Mouse (Mus musculus) thymus, adult 2 months (tissue): ENCODE data around the gene Tet1. TPM values are rescaled to one million over a fixed set of nuclear protein-coding genes. Genes with fewer than 3 reads are reported as not detected.
"Not testable (repeated sequence)": the region's sequence is repeated elsewhere in the genome, so short reads cannot be mapped to it uniquely, and the experiment has no call there.

Experiments used
- DNase-seq: peaks from one replicate; pipeline ENCODE4 v3.0.0; 2021
- H3K27ac ChIP-seq: fragments of 200-500 bp; 2 replicates; pipeline ENCODE4 v1.5.1; 2012; ENCODE audit warnings: low read length, control low read depth; ENCODE audit not compliant: control insufficient read depth, insufficient read depth
- H3K27me3 ChIP-seq: fragments of 200-500 bp; 2 replicates; pipeline ENCODE4 v1.6.1; 2012; ENCODE audit warnings: mild to moderate bottlenecking, low read length, moderate library complexity, mixed read lengths; ENCODE audit not compliant: control insufficient read depth, insufficient read depth
- H3K36me3 ChIP-seq: fragments of 200-500 bp; 2 replicates; pipeline ENCODE4 v1.6.1; 2012; ENCODE audit warnings: mild to moderate bottlenecking, low read length, moderate library complexity; ENCODE audit not compliant: control insufficient read depth, insufficient read depth
- H3K4me1 ChIP-seq: fragments of 200-500 bp; replicated peaks from 2 replicates; pipeline ENCODE4 v1.6.1; 2012; ENCODE audit warnings: low read length; ENCODE audit not compliant: control insufficient read depth, insufficient read depth
- H3K4me3 ChIP-seq: fragments of 200-500 bp; 2 replicates; pipeline ENCODE4 v1.5.1; 2012; ENCODE audit warnings: mild to moderate bottlenecking, low read length, control low read depth, moderate library complexity; ENCODE audit not compliant: control insufficient read depth, insufficient read depth
- CTCF ChIP-seq: fragments of 200-500 bp; IDR thresholded peaks from 2 replicates; pipeline ENCODE4 v1.5.1; 2012; ENCODE audit warnings: mild to moderate bottlenecking, control low read depth, low read length, moderate library complexity, borderline replicate concordance; ENCODE audit not compliant: control insufficient read depth, poor library complexity, insufficient read depth; ENCODE audit errors: extremely low read depth
- POLR2A ChIP-seq: fragments of 200-500 bp; IDR thresholded peaks from 2 replicates; pipeline ENCODE4 v1.6.1; 2012; ENCODE audit warnings: mild to moderate bottlenecking, low read length, control low read depth, moderate library complexity; ENCODE audit not compliant: control insufficient read depth, poor library complexity, insufficient read depth; ENCODE audit errors: extremely low read depth
- WGBS: fragments of 180-500 bp; shearing (Covaris S2); methylation state at CpG from one replicate; pipeline ENCODE4 v1.1.7; 2018; 5-methylcytosine and 5-hydroxymethylcytosine counted together
- polyA plus RNA-seq: library from polyadenylated mRNA; depleted of rRNA; stranded (reverse); fragments of >200 nt; gene quantifications from 2 replicates; pipeline ENCODE4 v1.2.3, GENCODE M21; 2012; rRNA removed

The Tet1 gene
- 5.7 and 6.7 TPM in 2 replicates for polyA plus RNA-seq

GRCm38 (mm10) chr10:62908896-62909295, at the start of gene Tet1:
Tet1 (minus strand) TSS chr10:62908996.
- DNase-seq, H3K27ac ChIP-seq, H3K27me3 ChIP-seq, H3K36me3 ChIP-seq, H3K4me1 ChIP-seq, H3K4me3 ChIP-seq: not testable (repeated sequence)
- no CpG with 5 or more reads among the region's 1 CpGs for WGBS

GRCm38 (mm10) chr10:62948551-62948950, 39.8 kb upstream of the Tet1 start:
- 0 out of 2 replicates have a peak, but pooled peaks cover 3% of the 10 kb centered on the region for H3K4me1 ChIP-seq
- no peaks in the 10 kb centered on the region for H3K27me3 ChIP-seq
- no peaks in the 10 kb centered on the region; the same call in 1 of the 2 replicates for H3K36me3 ChIP-seq
- WGBS, result 83% methylated on average over 7 of the region's 7 CpGs
- no peak overlapping the region for H3K4me3 ChIP-seq
- no peak overlapping the region for H3K27ac ChIP-seq
- TF ChIP-seq POLR2A (no peak), CTCF (no peak)
- no peak for DNase-seq

DNA sequence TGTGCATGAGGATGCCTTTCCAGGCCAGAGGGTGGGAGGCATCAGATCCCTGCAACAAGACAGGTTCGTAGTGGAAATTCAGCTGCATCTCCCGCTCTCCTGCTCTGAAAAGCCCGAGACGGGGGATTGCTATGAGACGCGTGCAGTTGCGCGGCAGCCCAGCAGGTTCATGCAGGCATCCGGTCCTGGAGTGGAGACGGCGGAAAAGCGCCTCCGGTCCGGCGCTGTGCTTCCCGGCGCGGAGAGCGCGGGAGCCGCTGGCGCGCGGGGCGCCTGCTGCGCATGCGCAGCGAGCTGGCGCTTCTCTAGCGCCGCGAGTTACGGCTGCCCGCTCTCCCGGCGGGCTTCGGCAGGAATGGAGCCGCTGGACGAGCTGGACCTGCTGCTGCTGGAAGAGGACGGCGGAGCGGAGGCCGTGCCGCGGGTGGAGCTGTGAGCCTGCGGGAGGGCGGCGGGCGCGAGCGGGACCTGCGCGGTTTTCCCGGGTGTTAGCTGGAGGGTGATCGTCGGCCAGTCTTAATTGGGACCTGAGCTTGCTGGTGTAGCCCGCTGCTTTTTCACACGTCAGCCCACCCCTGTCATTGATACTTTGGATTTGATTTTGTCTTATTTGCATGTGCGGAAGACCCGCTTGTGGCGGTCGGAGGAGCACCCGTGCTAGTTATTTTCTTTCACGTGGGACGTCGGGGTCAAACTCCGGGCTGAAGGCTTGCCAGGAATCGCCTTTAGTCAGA, 38.1 kb upstream of the Tet1 start, which contains the start of gene Dna2:
Dna2 (plus strand) TSS at position 289 of the 734 bp plus-strand sequence.
- DNase-seq, result peak; percentile 66
- no peak within 1 kb of the TSS for H3K27ac ChIP-seq
- H3K27me3 ChIP-seq, result no peaks in the 10 kb centered on the region
- peak within 1 kb of the TSS; percentile 52 for H3K4me3 ChIP-seq
- WGBS, result under 1% methylated on average over 68 of the region's 68 CpGs
- no peaks in the 10 kb centered on the region; the same call in 1 of the 2 replicates for H3K36me3 ChIP-seq
- H3K4me1 ChIP-seq, result 0 out of 2 replicates have a peak, but pooled peaks cover 3% of the 10 kb centered on the region
- peak; percentile 43; the same call in 1 of the 2 replicates for TF ChIP-seq POLR2A
- TF ChIP-seq CTCF, result peak; percentile 48; the same call in 1 of the 2 replicates

DNA sequence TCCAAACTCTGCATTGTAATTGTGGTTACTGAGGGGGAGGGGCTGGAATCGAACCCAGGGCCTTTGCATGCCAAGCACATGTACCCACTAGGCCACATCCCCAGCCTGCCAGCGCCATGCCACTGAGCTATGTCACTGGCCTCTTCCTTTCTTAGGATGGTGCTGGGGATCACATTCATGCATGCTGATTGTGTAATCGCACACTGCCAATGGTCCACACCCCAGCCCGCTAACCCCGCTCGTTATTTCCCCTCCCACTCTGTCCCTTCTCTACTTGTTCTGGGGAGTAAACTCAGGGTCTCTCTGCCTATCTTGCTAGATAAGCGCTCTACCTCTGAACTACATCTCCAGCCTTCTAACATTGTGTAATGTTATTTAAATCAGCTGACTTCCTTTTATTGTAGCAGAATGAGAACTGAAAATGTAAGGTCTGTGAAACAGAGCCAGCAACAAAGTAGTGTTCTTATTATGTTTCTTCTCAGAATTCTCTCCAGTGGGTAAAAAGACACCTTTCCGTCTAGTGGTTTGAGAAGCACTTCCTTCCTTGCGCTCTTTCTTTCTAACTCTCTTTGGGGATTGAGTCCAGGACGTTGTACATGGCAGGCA, 36.3 kb upstream of the Tet1 start:
- H3K27ac ChIP-seq, result no peak overlapping the region
- TF ChIP-seq POLR2A (no peak), CTCF (no peak)
- no peak overlapping the region for H3K4me3 ChIP-seq
- H3K36me3 ChIP-seq, result no peaks in the 10 kb centered on the region; the same call in 1 of the 2 replicates
- DNase-seq, result no peak
- no peaks in the 10 kb centered on the region for H3K27me3 ChIP-seq
- H3K4me1 ChIP-seq, result 0 out of 2 replicates have a peak, but pooled peaks cover 3% of the 10 kb centered on the region
- 59% methylated on average over 10 of the region's 10 CpGs for WGBS

GRCm38 (mm10) chr10:62932381-62932780, 23.6 kb upstream of the Tet1 start:
- peaks cover 17% of the 10 kb centered on the region; the same call in 1 of the 2 replicates for H3K36me3 ChIP-seq
- TF ChIP-seq CTCF (no peak), POLR2A (no peak)
- WGBS, result 97% methylated on average over 1 of the region's 1 CpGs
- H3K27ac ChIP-seq, result no peak overlapping the region
- no peak for DNase-seq
- no peaks in the 10 kb centered on the region for H3K4me1 ChIP-seq
- H3K27me3 ChIP-seq, result no peaks in the 10 kb centered on the region
- no peak overlapping the region for H3K4me3 ChIP-seq

DNA sequence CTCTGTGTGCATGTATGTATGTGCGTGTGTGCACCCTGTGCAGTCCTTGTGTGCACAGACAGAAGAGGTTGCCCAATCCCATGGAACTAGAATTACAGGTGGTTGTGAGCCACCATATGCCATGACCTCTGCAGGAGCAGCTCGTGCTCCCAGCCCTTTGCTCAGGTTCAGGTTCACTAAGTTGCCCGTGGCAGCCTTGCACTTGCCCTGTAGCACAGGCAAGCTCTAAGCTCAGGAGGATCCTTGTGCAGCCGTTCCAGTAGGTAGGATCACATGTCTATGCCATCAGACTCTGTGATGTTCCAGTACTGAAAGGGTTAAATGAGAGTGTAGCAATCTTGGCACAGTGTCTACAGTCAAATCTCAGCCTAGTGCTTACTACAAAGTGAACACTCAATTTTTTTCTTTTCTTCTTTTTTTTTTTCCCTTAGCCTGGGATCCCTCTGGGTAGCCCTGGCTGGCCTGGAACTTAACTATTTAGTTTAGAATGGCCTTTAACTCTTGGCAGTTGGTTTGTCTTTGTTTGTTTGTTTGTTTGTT, 15.4 kb upstream of the Tet1 start:
- DNase-seq, result no peak
- TF ChIP-seq CTCF (no peak), POLR2A (no peak)
- Histone ChIP-seq H3K4me3 (no peak overlapping the region), H3K36me3 (peaks cover 10% of the 10 kb centered on the region; the same call in 1 of the 2 replicates), H3K4me1 (peaks cover 11% of the 10 kb centered on the region), H3K27me3 (no peaks in the 10 kb centered on the region), H3K27ac (no peak overlapping the region)
- WGBS, result 97% methylated on average over 4 of the region's 4 CpGs
